Mouse (Mus musculus): ENCODE measurements at regions not wholly inside any gene's neighbourhood (a gene's known extent, or its start where the extent isn't known, plus 50 kb on each side); places are given as distances from the start of the nearest gene placed in this dataset.

DNA sequence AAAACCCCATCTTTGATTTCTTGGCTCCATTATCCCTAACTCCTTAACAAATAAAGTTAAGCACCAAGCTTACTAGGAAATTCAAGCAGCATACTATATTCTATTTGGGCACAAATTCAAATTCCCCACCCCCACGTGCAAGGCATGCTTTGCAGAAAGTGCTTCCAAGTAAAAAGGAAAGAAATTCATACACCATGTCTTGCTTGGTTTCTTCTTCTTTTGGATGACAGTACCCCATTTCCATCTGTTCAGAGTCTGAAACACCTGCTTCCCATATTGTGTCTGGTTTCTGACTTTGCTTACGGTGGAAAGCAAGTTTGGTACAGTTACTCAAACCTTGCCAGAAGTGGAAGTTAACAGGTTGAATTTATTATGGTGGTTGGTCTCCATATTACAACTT is 353.5 kb downstream of the Nsun3 start:
- Histone ChIP-seq H3K27me3 (ENCODE audit: control insufficient read depth, insufficient read depth, low read length) (no peaks in the 10 kb centered on the region), H3K36me3 (ENCODE audit: control insufficient read depth, insufficient read depth, low read length) (no peaks in the 10 kb centered on the region), H3K79me2 (replicated peaks; ENCODE audit: control insufficient read depth, insufficient read depth, low read length) (no peaks in the 10 kb centered on the region), H3K27ac (no peak overlapping the region), H3K4me1 (ENCODE audit: control insufficient read depth, insufficient read depth, low read length) (no peaks in the 10 kb centered on the region), H3K4me3 (no peak overlapping the region), H3K9ac (ENCODE audit: low read depth, low read length) (no peak overlapping the region)
- TF ChIP-seq CTCF (IDR thresholded peaks at IDR 0.05) (no peak), EP300 (IDR thresholded peaks at IDR 0.05; ENCODE audit: insufficient read depth, low read depth, low read length) (no peak), POLR2A (IDR thresholded peaks at IDR 0.05; ENCODE audit: insufficient read depth, low read depth, low read length) (no peak)
- 70% methylated on average over 2 of the region's 2 CpGs for WGBS
- no peak for DNase-seq
- intact Hi-C loops (cut with DNase I): no loop called here

DNA sequence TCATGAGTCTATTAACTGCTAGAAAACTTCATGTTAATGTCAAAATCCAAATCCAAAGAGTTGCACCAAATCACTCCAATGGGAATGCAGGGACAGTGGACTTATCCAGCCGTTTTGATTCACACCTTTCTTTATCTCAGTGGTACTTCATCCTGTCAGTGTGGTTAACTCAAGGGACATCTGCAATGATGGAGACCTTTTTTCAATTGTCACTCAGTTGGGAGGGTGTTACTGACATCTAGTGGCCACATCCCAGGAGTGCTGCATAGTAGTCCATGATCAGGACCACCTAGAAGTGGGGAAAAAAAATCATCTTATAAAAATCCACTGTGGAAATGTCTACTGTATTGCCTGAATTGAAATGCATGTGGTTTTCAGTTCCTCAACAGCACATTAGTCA is 372.1 kb downstream of the Nsun3 start:
- WGBS: 19% methylated on average over 1 of the region's 1 CpGs
- no peak for DNase-seq
- Histone ChIP-seq H3K27ac (no peak overlapping the region), H3K4me3 (no peak overlapping the region), H3K36me3 (ENCODE audit: control insufficient read depth, insufficient read depth, low read length) (no peaks in the 10 kb centered on the region), H3K27me3 (ENCODE audit: control insufficient read depth, insufficient read depth, low read length) (no peaks in the 10 kb centered on the region), H3K4me1 (ENCODE audit: control insufficient read depth, insufficient read depth, low read length) (no peaks in the 10 kb centered on the region), H3K79me2 (replicated peaks; ENCODE audit: control insufficient read depth, insufficient read depth, low read length) (no peaks in the 10 kb centered on the region), H3K9ac (ENCODE audit: low read depth, low read length) (no peak overlapping the region)
- no peak for TF ChIP-seq POLR2A (IDR thresholded peaks at IDR 0.05; ENCODE audit: insufficient read depth, low read depth, low read length)
- TF ChIP-seq CTCF (IDR thresholded peaks at IDR 0.05): peak; percentile 41
- no peak for TF ChIP-seq EP300 (IDR thresholded peaks at IDR 0.05; ENCODE audit: insufficient read depth, low read depth, low read length)
- intact Hi-C loops (cut with DNase I): no loop called here

DNA sequence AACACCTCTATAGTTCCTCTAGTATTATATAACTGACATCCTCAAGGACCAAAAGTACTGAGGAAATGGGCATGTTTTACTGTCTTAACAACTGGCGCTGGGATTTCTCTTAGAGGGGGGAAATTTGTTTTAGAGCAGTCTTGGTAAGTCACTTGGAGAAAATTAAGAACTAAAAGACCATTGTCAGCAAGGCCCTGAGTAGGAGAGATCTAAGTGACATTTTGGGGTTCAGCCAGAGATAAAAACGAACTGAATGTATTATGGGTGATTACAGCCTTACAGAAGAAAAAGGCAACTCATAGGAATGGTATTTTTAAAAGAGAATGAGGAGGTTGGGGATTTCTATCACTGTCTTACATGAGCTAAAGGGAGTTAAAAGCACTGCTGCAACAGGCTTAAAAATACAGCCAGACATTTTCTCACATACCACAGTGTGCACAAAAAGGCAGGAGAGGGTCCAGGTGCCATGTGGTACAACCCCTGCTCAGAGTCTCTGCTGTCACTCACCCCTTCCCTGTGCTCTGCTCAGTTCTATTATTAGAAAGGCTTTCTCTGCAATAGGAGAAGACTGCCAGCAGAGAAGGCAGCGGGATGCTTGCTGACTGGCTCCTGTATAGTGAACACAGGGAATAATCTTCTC is 379.0 kb downstream of the Nsun3 start:
- DNase-seq: no peak
- Histone ChIP-seq H3K4me3 (no peak overlapping the region), H3K79me2 (replicated peaks; ENCODE audit: control insufficient read depth, insufficient read depth, low read length) (no peaks in the 10 kb centered on the region), H3K9ac (ENCODE audit: low read depth, low read length) (no peak overlapping the region), H3K4me1 (ENCODE audit: control insufficient read depth, insufficient read depth, low read length) (no peaks in the 10 kb centered on the region), H3K36me3 (ENCODE audit: control insufficient read depth, insufficient read depth, low read length) (no peaks in the 10 kb centered on the region), H3K27ac (no peak overlapping the region), H3K27me3 (ENCODE audit: control insufficient read depth, insufficient read depth, low read length) (no peaks in the 10 kb centered on the region)
- TF ChIP-seq EP300 (IDR thresholded peaks at IDR 0.05; ENCODE audit: insufficient read depth, low read depth, low read length) (no peak), POLR2A (IDR thresholded peaks at IDR 0.05; ENCODE audit: insufficient read depth, low read depth, low read length) (no peak), CTCF (IDR thresholded peaks at IDR 0.05) (no peak)
- intact Hi-C loops (cut with DNase I): no loop called here
- WGBS: 37% methylated on average over 3 of the region's 3 CpGs

DNA sequence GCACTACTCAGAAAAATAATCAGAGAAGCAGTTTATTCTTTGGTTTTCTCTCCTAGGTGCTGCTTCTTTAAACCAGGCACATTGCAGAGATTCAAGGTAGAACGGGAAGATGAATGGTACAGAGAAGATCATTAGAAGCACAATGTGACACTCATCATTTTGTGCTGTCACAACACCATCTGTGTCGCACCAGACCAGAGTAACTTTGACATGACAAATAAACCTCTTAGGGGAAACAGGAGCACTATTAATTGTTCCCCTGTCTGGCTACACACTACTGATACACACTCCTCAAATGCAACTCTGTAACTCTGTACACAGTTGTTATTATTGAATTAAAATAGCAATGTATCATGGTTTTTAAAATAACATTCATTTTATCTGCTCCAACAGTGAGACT is 380.2 kb downstream of the Nsun3 start:
- H3K9ac ChIP-seq (ENCODE audit: low read depth, low read length): no peak overlapping the region
- no peak overlapping the region for H3K27ac ChIP-seq
- H3K4me3 ChIP-seq: no peak overlapping the region
- H3K27me3 ChIP-seq (ENCODE audit: control insufficient read depth, insufficient read depth, low read length): no peaks in the 10 kb centered on the region
- WGBS: 73% methylated on average over 2 of the region's 2 CpGs
- no peak for DNase-seq
- no peaks in the 10 kb centered on the region for H3K4me1 ChIP-seq (ENCODE audit: control insufficient read depth, insufficient read depth, low read length)
- H3K36me3 ChIP-seq (ENCODE audit: control insufficient read depth, insufficient read depth, low read length): no peaks in the 10 kb centered on the region
- no peak for TF ChIP-seq CTCF (IDR thresholded peaks at IDR 0.05)
- no peak for TF ChIP-seq POLR2A (IDR thresholded peaks at IDR 0.05; ENCODE audit: insufficient read depth, low read depth, low read length)
- TF ChIP-seq EP300 (IDR thresholded peaks at IDR 0.05; ENCODE audit: insufficient read depth, low read depth, low read length): no peak
- no peaks in the 10 kb centered on the region for H3K79me2 ChIP-seq (replicated peaks; ENCODE audit: control insufficient read depth, insufficient read depth, low read length)
- intact Hi-C loops (cut with DNase I): no loop called here

DNA sequence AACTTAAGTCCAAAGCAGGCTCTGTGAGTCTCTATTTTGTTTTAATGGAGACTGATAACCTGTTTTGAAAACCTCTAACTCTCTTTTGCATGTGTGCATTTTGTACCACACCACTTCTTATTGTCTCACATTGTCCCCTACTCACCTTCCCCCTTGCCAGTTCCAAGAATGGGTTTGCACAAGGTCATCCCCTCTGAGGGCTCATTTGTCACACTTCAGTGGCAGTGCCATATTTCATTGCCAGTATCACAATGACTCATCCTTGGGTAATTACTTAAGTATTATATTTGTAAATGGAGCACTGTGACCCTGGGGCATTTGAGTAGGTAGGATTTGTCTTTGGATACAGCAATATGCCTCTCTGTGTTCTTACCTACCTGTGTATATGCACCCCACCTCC is 429.3 kb downstream of the Nsun3 start:
- no peaks in the 10 kb centered on the region for H3K79me2 ChIP-seq (replicated peaks; ENCODE audit: control insufficient read depth, insufficient read depth, low read length)
- no peak overlapping the region for H3K4me3 ChIP-seq
- TF ChIP-seq EP300 (IDR thresholded peaks at IDR 0.05; ENCODE audit: insufficient read depth, low read depth, low read length) (no peak), POLR2A (IDR thresholded peaks at IDR 0.05; ENCODE audit: insufficient read depth, low read depth, low read length) (no peak), CTCF (IDR thresholded peaks at IDR 0.05) (no peak)
- no peak overlapping the region for H3K27ac ChIP-seq
- no peak for DNase-seq
- H3K27me3 ChIP-seq (ENCODE audit: control insufficient read depth, insufficient read depth, low read length): no peaks in the 10 kb centered on the region
- no peaks in the 10 kb centered on the region for H3K36me3 ChIP-seq (ENCODE audit: control insufficient read depth, insufficient read depth, low read length)
- H3K4me1 ChIP-seq (ENCODE audit: control insufficient read depth, insufficient read depth, low read length): no peaks in the 10 kb centered on the region
- H3K9ac ChIP-seq (ENCODE audit: low read depth, low read length): no peak overlapping the region
- intact Hi-C loops (cut with DNase I): no loop called here

DNA sequence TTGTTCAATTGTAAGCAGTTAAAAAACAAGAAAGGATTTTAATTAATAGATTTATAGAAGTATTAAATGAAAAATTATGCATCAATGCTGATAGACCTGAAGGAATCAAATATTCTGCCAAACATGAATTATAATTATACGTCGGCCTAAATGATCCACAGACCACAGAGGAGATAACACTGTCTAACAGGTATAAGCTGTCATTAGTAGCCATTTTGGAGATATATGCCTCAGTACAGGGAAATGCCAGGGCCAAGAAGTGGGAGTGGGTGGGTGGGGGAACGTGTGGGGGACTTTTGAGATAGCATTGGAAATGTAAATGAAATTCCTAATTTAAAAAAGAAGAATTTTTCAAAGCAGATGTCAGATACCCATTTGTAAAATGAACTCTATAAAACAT is 430.3 kb downstream of the Nsun3 start:
- WGBS: 66% methylated on average over 3 of the region's 3 CpGs
- Histone ChIP-seq H3K4me1 (ENCODE audit: control insufficient read depth, insufficient read depth, low read length) (no peaks in the 10 kb centered on the region), H3K79me2 (replicated peaks; ENCODE audit: control insufficient read depth, insufficient read depth, low read length) (no peaks in the 10 kb centered on the region), H3K36me3 (ENCODE audit: control insufficient read depth, insufficient read depth, low read length) (no peaks in the 10 kb centered on the region), H3K27me3 (ENCODE audit: control insufficient read depth, insufficient read depth, low read length) (no peaks in the 10 kb centered on the region), H3K4me3 (no peak overlapping the region), H3K27ac (no peak overlapping the region), H3K9ac (ENCODE audit: low read depth, low read length) (no peak overlapping the region)
- TF ChIP-seq CTCF (IDR thresholded peaks at IDR 0.05): no peak
- TF ChIP-seq POLR2A (IDR thresholded peaks at IDR 0.05; ENCODE audit: insufficient read depth, low read depth, low read length): no peak
- TF ChIP-seq EP300 (IDR thresholded peaks at IDR 0.05; ENCODE audit: insufficient read depth, low read depth, low read length): no peak
- intact Hi-C loops (cut with DNase I): no loop called here
- DNase-seq: no peak

All from heart, adult 2 months (tissue).